Mouse (Mus musculus) 416B (cell line): Measurements from ENCODE around the gene Kank4.

Experiments used
- DNase-seq: peaks from one replicate; pipeline ENCODE4 v3.0.0; 2011; ENCODE audit warnings: low read depth

Kank4 gene

DNA sequence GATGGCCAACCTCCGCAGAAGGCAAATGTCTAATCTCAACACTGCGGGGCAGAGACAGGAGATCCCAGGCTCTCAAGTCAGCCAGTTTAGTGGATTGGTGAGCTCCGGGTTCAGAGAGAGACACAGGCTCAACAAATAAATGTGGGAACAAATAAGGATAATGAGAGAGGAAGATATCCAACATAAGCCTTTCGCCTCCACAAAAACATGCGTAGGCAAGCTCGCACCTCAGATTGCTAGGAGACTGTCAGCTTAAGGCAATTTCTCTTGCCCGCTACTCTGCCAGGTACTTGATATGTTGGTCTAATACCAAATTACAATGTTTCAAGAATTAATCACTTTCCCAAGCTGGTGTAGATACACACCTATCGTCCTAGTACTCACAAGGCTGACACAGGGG, 106.4 kb downstream of the Kank4 start:
- no peak for DNase-seq
